Mouse (Mus musculus): Measurements from ENCODE around the gene Sirt2.

Sirt2 gene

GRCm38 (mm10) chr7:28817957-28818356, 51.4 kb downstream of the Sirt2 start:
- peak; percentile 19 for DNase-seq

GRCm38 (mm10) chr7:28818436-28818835, 51.9 kb downstream of the Sirt2 start:
- DNase-seq, result peak; percentile 41

GRCm38 (mm10) chr7:28818861-28819452, 52.4 kb downstream of the Sirt2 start:
- DNase-seq, result no peak

- DNase-seq, result no peak
Measured at GRCm38 (mm10) chr7:28819571-28819970, 53.0 kb downstream of the Sirt2 start.

DNA sequence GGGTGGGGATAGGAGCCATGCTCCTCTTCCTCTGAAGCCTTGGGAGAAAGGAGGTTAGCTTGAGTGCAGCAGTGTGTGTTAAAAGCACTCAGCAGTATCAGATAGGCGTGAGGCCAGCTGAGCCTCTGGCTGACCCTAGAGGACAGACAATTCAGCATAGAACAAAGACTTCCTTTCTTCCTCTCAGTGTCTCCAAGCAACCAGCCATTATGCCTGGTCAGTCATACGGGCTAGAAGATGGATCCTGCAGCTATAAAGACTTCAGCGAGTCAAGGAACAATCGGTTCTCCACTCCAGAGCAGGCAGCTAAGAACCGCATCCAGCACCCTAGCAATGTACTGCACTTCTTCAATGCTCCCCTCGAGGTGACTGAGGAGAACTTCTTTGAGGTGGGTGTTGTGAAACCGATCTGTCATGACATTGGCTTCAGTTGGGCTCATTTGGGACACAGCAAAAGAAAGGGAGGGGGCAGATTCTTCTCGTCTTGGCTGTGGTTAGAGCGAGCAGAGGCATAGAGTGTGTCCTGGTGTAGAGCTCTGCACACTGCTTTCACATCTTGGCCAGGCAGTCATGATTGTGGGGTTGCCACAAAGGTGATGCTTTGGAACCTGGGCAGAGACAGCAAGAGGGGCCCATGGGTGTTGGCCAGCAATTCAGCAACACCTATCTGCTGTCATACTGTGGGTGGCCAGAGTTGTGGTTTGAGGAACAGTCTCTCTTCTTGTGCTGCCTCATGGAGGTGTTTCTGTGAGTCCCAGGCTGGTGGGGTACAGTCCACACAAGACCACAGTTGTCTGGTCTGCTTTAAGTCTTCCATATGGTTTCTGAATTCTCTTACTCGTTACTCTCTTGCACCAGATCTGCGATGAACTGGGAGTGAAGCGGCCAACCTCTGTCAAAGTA, 54.1 kb downstream of the Sirt2 start:
- no peak for DNase-seq

- peak; percentile 77 for DNase-seq
Measured at GRCm38 (mm10) chr7:28821261-28821831, 54.8 kb downstream of the Sirt2 start.

DNA sequence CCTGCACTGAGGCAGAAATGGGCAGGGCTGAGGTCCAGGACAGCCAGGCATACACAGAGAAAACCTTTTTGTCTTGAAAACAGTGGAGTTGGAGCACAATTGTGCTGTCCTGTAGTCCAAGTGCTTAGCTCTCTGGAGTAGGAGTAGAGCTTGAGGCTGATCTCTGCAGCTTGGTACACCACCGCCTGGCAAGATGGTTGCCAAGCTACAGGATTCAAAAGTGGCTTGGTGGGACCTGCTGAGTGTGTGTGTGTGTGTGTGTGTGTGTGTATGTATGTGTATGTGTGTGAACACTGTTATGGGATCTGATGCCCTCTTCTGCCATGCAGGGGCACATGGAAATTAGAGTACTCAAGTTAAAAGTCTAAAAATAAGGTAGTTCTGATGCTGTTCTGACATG, 56.0 kb downstream of the Sirt2 start:
- no peak for DNase-seq

- DNase-seq, result no peak
Measured at GRCm38 (mm10) chr7:28822993-28823903, 56.7 kb downstream of the Sirt2 start.

DNA sequence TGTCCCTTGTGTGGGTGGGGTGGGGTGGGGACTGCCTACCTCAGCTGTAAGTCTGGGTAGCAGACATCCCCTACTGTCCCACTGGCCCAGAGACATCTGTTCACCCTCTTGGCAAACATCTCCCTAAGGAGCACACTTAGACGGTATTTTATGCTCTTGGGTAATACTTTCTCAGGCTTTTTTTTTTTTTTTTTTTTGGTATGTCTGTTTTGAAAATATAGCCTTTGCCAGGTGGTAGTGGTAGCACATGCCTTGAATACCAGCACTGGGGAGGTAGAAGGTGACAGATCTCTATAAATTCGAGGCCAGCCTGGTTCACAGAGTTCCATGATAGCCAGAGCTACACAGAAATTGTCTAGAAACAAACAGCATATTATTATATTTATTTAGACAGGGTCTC, 57.4 kb downstream of the Sirt2 start:
- no peak for DNase-seq

DNA sequence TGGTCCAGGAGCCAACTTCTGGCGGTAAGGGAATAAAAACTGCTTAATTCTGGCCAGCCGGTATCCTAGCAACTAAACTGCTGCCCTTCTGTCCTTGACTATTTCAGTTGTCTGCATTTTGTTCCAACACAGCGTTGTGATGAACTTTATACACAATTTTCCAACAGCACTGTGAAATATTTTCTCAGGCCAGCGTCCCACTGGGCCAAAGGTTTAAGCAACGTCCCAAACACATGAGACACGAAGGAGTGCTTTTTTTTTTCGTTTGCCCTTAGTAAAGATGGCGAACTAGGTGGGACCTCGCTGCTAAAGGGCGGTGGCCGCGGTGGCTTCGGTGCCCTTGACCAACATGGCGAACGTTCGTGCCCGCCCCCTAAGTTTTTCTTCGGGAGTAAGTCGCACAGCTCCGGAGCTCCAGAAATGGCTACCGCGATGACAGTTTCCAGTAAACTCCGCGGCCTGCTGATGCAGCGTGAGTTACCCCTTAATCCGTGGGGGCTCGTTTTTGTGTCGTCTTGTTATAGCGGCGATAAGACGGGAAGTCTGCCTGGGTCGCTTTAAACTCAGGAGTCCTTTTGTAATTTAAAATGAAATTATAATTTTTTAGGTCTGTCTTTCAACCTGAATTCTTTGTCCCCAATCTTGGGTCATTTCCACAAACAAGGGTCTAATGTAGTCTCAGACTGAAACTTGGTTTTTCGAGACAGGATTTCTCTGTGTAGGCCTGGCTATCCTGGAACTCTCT, 58.6 kb downstream of the Sirt2 start, which contains the start of gene Ech1:
Gene Ech1, plus strand, starts transcription at position 277 of the 745 bp plus-strand sequence.
- peak; percentile 88 for DNase-seq

- peak; percentile 54 for DNase-seq
Measured at GRCm38 (mm10) chr7:28825686-28826401, 59.3 kb downstream of the Sirt2 start.

DNA sequence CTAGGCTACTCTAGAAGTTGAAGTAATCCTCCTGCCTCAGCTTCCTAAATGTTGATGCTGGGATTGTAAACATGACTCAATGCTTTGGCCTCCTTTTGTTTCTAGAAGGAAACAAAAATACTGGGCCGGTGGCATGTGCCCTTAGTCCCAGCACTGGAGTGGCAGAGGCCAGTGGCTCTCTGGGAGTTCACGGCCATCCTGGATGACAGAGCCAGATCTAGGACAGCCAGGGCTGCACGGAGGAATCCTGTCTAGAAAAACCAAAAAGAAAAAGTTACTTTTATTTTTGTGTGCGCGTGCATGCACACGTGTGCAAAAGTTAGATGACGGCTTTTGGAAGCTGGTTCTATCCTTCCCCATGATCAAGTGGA, 59.9 kb downstream of the Sirt2 start:
- DNase-seq, result no peak

DNA sequence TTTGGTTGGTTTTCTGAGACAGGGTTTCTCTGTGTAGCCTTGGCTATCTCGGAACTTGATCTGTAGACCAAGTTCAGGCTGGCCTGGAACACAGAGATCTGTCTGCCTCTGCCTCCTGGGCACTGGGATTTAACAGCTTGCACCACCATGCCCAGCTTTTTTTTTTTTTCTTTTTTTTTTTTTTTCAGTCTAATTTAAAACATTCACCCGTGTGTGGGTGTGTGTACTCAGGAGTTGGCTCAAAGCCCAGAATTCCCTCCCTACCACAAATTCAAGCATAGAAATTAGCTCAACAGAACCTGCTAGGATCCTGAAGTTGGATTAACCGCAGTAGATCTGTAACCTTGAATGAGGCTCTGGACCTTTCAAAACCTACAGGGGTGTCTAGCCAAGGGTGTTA, 60.8 kb downstream of the Sirt2 start:
- DNase-seq, result peak; percentile 60

GRCm38 (mm10) chr7:28829821-28830220, 63.3 kb downstream of the Sirt2 start:
- no peak for DNase-seq

- no peak for DNase-seq
Measured at GRCm38 (mm10) chr7:28830981-28831380, 64.4 kb downstream of the Sirt2 start.

DNA sequence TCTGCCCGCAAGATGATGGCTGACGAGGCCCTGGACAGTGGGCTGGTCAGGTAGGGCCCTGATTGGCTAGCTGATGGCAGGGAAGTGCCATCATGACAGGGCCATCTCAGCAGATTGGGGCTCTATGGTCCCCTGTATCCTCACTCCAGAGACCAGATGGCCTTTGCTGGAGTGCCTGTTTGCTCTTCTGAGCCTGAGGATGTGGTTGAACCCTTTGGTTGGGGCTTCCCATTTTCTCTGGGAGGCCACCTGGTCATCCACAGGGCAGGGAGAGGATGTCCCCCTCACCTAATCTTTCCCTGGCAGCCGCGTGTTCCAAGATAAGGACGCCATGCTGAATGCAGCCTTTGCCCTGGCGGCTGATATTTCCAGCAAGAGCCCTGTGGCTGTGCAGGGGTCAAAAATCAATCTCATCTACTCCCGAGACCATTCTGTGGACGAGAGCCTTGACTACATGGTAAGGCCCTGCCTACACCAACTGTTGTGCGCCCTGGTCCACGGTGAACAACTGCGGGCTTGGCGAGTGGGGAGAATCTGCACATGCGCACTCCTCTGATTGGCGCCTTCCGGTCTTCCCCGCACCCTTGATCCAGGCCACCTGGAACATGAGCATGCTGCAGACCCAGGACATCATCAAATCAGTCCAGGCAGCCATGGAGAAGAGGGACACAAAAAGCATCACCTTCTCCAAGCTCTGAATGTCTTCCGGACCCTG, 65.0 kb downstream of the Sirt2 start:
- no peak for DNase-seq

GRCm38 (mm10) chr7:28832137-28832536, 65.6 kb downstream of the Sirt2 start:
- no peak for DNase-seq

GRCm38 (mm10) chr7:28833723-28834347, 67.3 kb downstream of the Sirt2 start, which contains the start of gene Lgals4:
Gene Lgals4, plus strand, starts transcription at chr7:28833854.
- DNase-seq, result no peak

- DNase-seq, result no peak
Measured at GRCm38 (mm10) chr7:28836936-28837335, 70.4 kb downstream of the Sirt2 start.
